Mouse (Mus musculus): ENCODE data around the gene M6pr.

DNA sequence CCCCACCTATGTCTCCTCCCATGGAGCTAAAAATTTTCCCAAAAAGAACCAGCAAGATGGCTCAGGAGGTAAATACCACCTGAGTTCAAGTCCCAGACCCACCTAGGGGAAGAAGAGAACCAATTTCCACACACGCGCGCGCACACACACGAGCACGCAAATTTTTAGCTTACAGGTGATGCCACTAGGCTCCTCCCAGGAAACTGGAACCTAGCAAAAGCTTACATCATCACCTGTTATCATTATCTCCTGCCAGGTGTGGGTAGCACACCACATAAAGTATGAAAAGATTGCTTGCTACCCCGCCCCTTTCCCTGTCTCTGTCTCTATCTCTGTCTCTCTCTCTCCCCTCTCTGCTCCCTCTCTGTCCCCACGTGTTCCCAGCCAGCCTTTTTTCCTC, 15.4 kb upstream of the M6pr start:
- no peak for TF ChIP-seq CTCF (IDR thresholded peaks at IDR 0.05; ENCODE audit: control insufficient read depth, insufficient read depth, insufficient read length)
- no peak for TF ChIP-seq USF1 (IDR thresholded peaks at IDR 0.05; ENCODE audit: low read depth)
- TF ChIP-seq MYOD1 (IDR thresholded peaks at IDR 0.05; ENCODE audit: control insufficient read depth, insufficient read length, low read depth) = no peak
- TF ChIP-seq MYOG (IDR thresholded peaks at IDR 0.05; ENCODE audit: control insufficient read depth, extremely low read depth, insufficient read length) = no peak
- no peak for TF ChIP-seq CEBPB (IDR thresholded peaks at IDR 0.05; ENCODE audit: low read depth)

Data from C2C12 (cell line).